Mouse (Mus musculus) liver, adult 2 months (tissue): Measurements from ENCODE around the gene H2-T3. TPM values are rescaled to one million over a fixed set of nuclear protein-coding genes. Genes with fewer than 3 reads are reported as not detected.
A peak's percentile ranks its signal among the peaks of the same experiment; 100 is the strongest.
"Not testable (repeated sequence)": the region's sequence is repeated elsewhere in the genome, so short reads cannot be mapped to it uniquely, and the experiment has no call there.

ENCODE experiments used
- DNase-seq: peaks from one replicate; pipeline ENCODE4 v3.0.0-alpha.2; 2011; ENCODE audit warnings: low read depth, low spot score; ENCODE audit errors: extremely low read depth
- H3K27ac ChIP-seq: fragments of 200-500 bp; replicated peaks from 2 replicates; pipeline ENCODE4 v1.5.1; 2012; ENCODE audit warnings: low read depth, mild to moderate bottlenecking, control low read depth, inconsistent platforms, low read length; ENCODE audit not compliant: insufficient read depth
- H3K27me3 ChIP-seq: fragments of 200-500 bp; 2 replicates; pipeline ENCODE4 v1.6.1; 2012; ENCODE audit warnings: mild to moderate bottlenecking, moderate library complexity, low read length, inconsistent platforms; ENCODE audit not compliant: control insufficient read depth, insufficient read depth
- H3K36me3 ChIP-seq: fragments of 200-500 bp; 2 replicates; pipeline ENCODE4 v1.6.1; 2012; ENCODE audit warnings: low read length, inconsistent platforms; ENCODE audit not compliant: control insufficient read depth, insufficient read depth
- H3K4me1 ChIP-seq: fragments of 200-500 bp; 2 replicates; pipeline ENCODE4 v1.6.1; 2011; ENCODE audit warnings: low read length; ENCODE audit not compliant: control insufficient read depth, insufficient read depth
- H3K4me3 ChIP-seq: fragments of 200-500 bp; 2 replicates; pipeline ENCODE4 v1.5.1; 2011; ENCODE audit warnings: low read depth, mild to moderate bottlenecking, control low read depth, low read length, moderate library complexity; ENCODE audit not compliant: insufficient read depth
- H3K79me2 ChIP-seq: fragments of 200-500 bp; 2 replicates; pipeline ENCODE4 v1.6.1; 2012; ENCODE audit warnings: inconsistent platforms, mild to moderate bottlenecking, low read length, moderate library complexity; ENCODE audit not compliant: control insufficient read depth, insufficient read depth
- H3K9ac ChIP-seq: fragments of 200-500 bp; 2 replicates; pipeline ENCODE4 v1.6.1; 2012; ENCODE audit warnings: low read depth, mild to moderate bottlenecking, control low read depth, inconsistent platforms, low read length
- CTCF ChIP-seq: fragments of 200-500 bp; IDR thresholded peaks from 2 replicates; pipeline ENCODE4 v1.5.1; 2011; ENCODE audit warnings: low read depth, low read length, control low read depth
- POLR2A ChIP-seq: fragments of 200-500 bp; IDR thresholded peaks from 2 replicates; pipeline ENCODE4 v1.6.1; 2011; ENCODE audit warnings: low read length, control low read depth; ENCODE audit not compliant: insufficient read depth; ENCODE audit errors: extremely low read depth
- WGBS: fragments of 180-500 bp; shearing (Covaris S2); methylation state at CpG from one replicate; pipeline ENCODE4 v1.1.7; 2018; 5-methylcytosine and 5-hydroxymethylcytosine counted together
- polyA plus RNA-seq: library from polyadenylated mRNA; depleted of rRNA; stranded (reverse); fragments of >200 nt; gene quantifications from 2 replicates; pipeline ENCODE4 v1.2.3, GENCODE M21; 2012; rRNA removed
- total RNA-seq: library from RNA; depleted of rRNA; stranded (reverse); fragments of >200 nt; gene quantifications from 2 replicates; pipeline ENCODE4 v1.2.3, GENCODE M21; 2014; rRNA removed

The H2-T3 gene
- total RNA-seq = not detected in 2 replicates
- not detected in 2 replicates for polyA plus RNA-seq

GRCm38 (mm10) chr17:36190169-36190507 is at the start of gene H2-T3:
TSS of gene H2-T3 (minus strand) at chr17:36190287.
- no peaks in the 10 kb centered on the region for H3K4me1 ChIP-seq
- 0 out of 2 replicates have a peak, but pooled peaks cover 3% of the 10 kb centered on the region for H3K27me3 ChIP-seq
- 76% methylated on average over 2 of the region's 2 CpGs for WGBS
- H3K27ac ChIP-seq = no peak within 1 kb of the TSS
- H3K4me3 ChIP-seq = no peak within 1 kb of the TSS
- H3K36me3 ChIP-seq = no peaks in the 10 kb centered on the region
- H3K9ac ChIP-seq = no peak within 1 kb of the TSS
- DNase-seq = no peak
- H3K79me2 ChIP-seq = no peaks in the 10 kb centered on the region
- TF ChIP-seq CTCF = no peak
- no peak for TF ChIP-seq POLR2A

- no peak overlapping the region for H3K9ac ChIP-seq
- peaks cover 3% of the 10 kb centered on the region; the same call in 1 of the 2 replicates for H3K27me3 ChIP-seq
- no peak for DNase-seq
- WGBS = 7% methylated on average over 27 of the region's 27 CpGs
- no peak for TF ChIP-seq POLR2A
- TF ChIP-seq CTCF = no peak
- no peaks in the 10 kb centered on the region for H3K36me3 ChIP-seq
- no peaks in the 10 kb centered on the region for H3K79me2 ChIP-seq
- H3K27ac ChIP-seq = no peak overlapping the region
- H3K4me1 ChIP-seq = no peaks in the 10 kb centered on the region
- H3K4me3 ChIP-seq = no peak overlapping the region; the same call in 1 of the 2 replicates
Observed at GRCm38 (mm10) chr17:36237321-36237921, 47.3 kb upstream of the H2-T3 start.

GRCm38 (mm10) chr17:36235300-36235699 is 45.2 kb upstream of the H2-T3 start:
- not testable (repeated sequence) for H3K9ac ChIP-seq, H3K4me1 ChIP-seq, H3K27ac ChIP-seq, H3K4me3 ChIP-seq, H3K79me2 ChIP-seq, H3K27me3 ChIP-seq, H3K36me3 ChIP-seq, DNase-seq
- 35% methylated on average over 8 of the region's 9 CpGs for WGBS

- TF ChIP-seq POLR2A (no peak), CTCF (no peak)
- no peak for DNase-seq
- 75% methylated on average over 5 of the region's 5 CpGs for WGBS
- no peak overlapping the region for H3K4me3 ChIP-seq
- H3K9ac ChIP-seq = no peak overlapping the region
- no peaks in the 10 kb centered on the region for H3K79me2 ChIP-seq
- H3K36me3 ChIP-seq = no peaks in the 10 kb centered on the region
- H3K4me1 ChIP-seq = no peaks in the 10 kb centered on the region
- no peak overlapping the region for H3K27ac ChIP-seq
- peaks cover 3% of the 10 kb centered on the region; the same call in 1 of the 2 replicates for H3K27me3 ChIP-seq
Observed at GRCm38 (mm10) chr17:36233572-36233971, 43.5 kb upstream of the H2-T3 start.

GRCm38 (mm10) chr17:36231318-36231717 is 41.2 kb upstream of the H2-T3 start:
- DNase-seq = peak; percentile 56
- no peaks in the 10 kb centered on the region for H3K36me3 ChIP-seq
- TF ChIP-seq CTCF (peak; percentile 76), POLR2A (no peak)
- 5% methylated on average over 36 of the region's 36 CpGs for WGBS
- no peaks in the 10 kb centered on the region for H3K27me3 ChIP-seq
- no peak overlapping the region for H3K27ac ChIP-seq
- no peak overlapping the region for H3K4me3 ChIP-seq
- no peak overlapping the region for H3K9ac ChIP-seq
- no peaks in the 10 kb centered on the region for H3K4me1 ChIP-seq
- H3K79me2 ChIP-seq = no peaks in the 10 kb centered on the region

- no peaks in the 10 kb centered on the region for H3K36me3 ChIP-seq
- H3K4me1 ChIP-seq = no peaks in the 10 kb centered on the region
- no peak overlapping the region for H3K4me3 ChIP-seq
- peaks cover 5% of the 10 kb centered on the region for H3K27me3 ChIP-seq
- 13% methylated on average over 4 of the region's 5 CpGs for WGBS
- H3K27ac ChIP-seq = no peak overlapping the region
- no peak overlapping the region for H3K9ac ChIP-seq
- no peaks in the 10 kb centered on the region for H3K79me2 ChIP-seq
- TF ChIP-seq POLR2A (no peak), CTCF (no peak)
- DNase-seq = no peak
Observed at GRCm38 (mm10) chr17:36229046-36229445, 39.0 kb upstream of the H2-T3 start.
